Mouse (Mus musculus): Measurements from ENCODE around the gene Gm44790. TPM values are rescaled to one million over a fixed set of nuclear protein-coding genes. Genes with fewer than 3 reads are reported as not detected.

Gene Gm44790
- total and polyA plus RNA-seq, 3 experiments: 0.29 to 0.77 TPM; not detected in 1

DNA sequence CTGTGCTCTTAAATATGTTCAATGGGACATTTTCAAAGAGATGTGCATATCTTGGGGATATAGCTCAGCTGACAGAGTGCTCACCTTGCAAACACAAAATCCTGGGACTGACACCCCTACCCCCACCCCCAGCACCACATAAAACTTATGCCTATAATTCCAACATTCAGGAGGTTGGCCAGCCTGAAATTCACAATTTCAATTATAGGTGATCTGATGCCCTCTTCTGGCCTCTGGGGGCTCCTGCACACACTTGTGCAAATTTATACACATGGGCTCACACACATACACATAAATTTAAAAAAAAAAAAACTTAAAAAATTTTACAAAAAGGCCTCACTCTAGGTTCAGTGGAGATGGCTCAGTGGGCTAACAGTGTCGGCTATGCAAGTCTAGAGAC lies 33.3 kb upstream of the Gm44790 start:
- no peaks in the 10 kb centered on the region for H3K27me3 ChIP-seq (ENCODE audit: control insufficient read depth in 1 of 2, insufficient read depth in 2 of 2, low read length in 2 of 2)
- H3K27ac ChIP-seq (ENCODE audit: control insufficient read depth, low read depth, low read length): no peak overlapping the region
- no peaks in the 10 kb centered on the region for H3K9me3 ChIP-seq (replicated peaks; ENCODE audit: insufficient read depth, low read length)
- DNase-seq (ENCODE audit: low read depth, low spot score): no peak
- H3K4me1 ChIP-seq (ENCODE audit: control insufficient read depth in 1 of 2, insufficient read depth in 2 of 2, low read length in 2 of 2): peaks cover 0 to 8% of the 10 kb centered on the region in 2 experiments; a peak in 2 of 4 replicates
- TF ChIP-seq USF1 (IDR thresholded peaks at IDR 0.05; ENCODE audit: low read depth, low read length) (no peak), MAFK (IDR thresholded peaks at IDR 0.05; ENCODE audit: borderline replicate concordance, low read depth, low read length) (no peak), EP300 (IDR thresholded peaks at IDR 0.05; ENCODE audit: low read depth in 1 of 2, low read length in 2 of 2) (no peak), RCOR1 (IDR thresholded peaks at IDR 0.05; ENCODE audit: low read depth, low read length) (no peak), MYC (IDR thresholded peaks at IDR 0.05; ENCODE audit: low read depth, low read length) (no peak), MEF2A (IDR thresholded peaks at IDR 0.05; ENCODE audit: extremely low read depth, insufficient replicate concordance, low read depth, low read length, poor library complexity, severe bottlenecking) (no peak), ZC3H11A (IDR thresholded peaks at IDR 0.05; ENCODE audit: low read depth, low read length) (0 out of 2 replicates have a peak, but pooled peaks have one; percentile 23), E2F4 (IDR thresholded peaks at IDR 0.05; ENCODE audit: borderline replicate concordance, low read depth, low read length) (no peak), USF2 (IDR thresholded peaks at IDR 0.05; ENCODE audit: borderline replicate concordance in 1 of 2, insufficient read depth in 1 of 2, low read depth in 1 of 2, low read length in 2 of 2) (no peak), SMC3 (IDR thresholded peaks at IDR 0.05; ENCODE audit: low read depth, low read length) (peak; percentile 34), ZNF384 (IDR thresholded peaks at IDR 0.05; ENCODE audit: low read depth, low read length) (peak; percentile 23; the same call in 1 of the 2 replicates), MXI1 (IDR thresholded peaks at IDR 0.05; ENCODE audit: low read depth, low read length) (no peak), ZKSCAN1 (IDR thresholded peaks at IDR 0.05; ENCODE audit: low read depth, low read length) (no peak), CTCF (IDR thresholded peaks at IDR 0.05 in 2 of 3, conservative IDR thresholded peaks at IDR 0.05 in 1 of 3; ENCODE audit: control insufficient read depth in 1 of 3, insufficient read depth in 1 of 3, low read depth in 2 of 3, low read length in 3 of 3, poor library complexity in 1 of 3, severe bottlenecking in 1 of 3) (peak; percentile 23 to 48 (median 47); a peak in 5 of 6 replicates), NRF1 (IDR thresholded peaks at IDR 0.05; ENCODE audit: insufficient read depth, low read depth, low read length, poor library complexity, severe bottlenecking) (no peak), MAZ (IDR thresholded peaks at IDR 0.05; ENCODE audit: low read depth, low read length) (no peak), ZMIZ1 (IDR thresholded peaks at IDR 0.05; ENCODE audit: low read depth, low read length) (no peak), TAL1 (IDR thresholded peaks at IDR 0.05; ENCODE audit: low read length) (no peak), NELFE (IDR thresholded peaks at IDR 0.05; ENCODE audit: low read depth, low read length) (no peak), HCFC1 (IDR thresholded peaks at IDR 0.05; ENCODE audit: low read depth, low read length) (no peak), JUND (IDR thresholded peaks at IDR 0.05; ENCODE audit: low read depth, low read length) (no peak), POLR2AphosphoS2 (IDR thresholded peaks at IDR 0.05; ENCODE audit: low read length) (no peak), GABPA (IDR thresholded peaks at IDR 0.05; ENCODE audit: low read depth, low read length) (no peak), POLR2A (IDR thresholded peaks at IDR 0.05; ENCODE audit: control insufficient read depth in 1 of 2, insufficient read depth in 1 of 2, low read depth in 1 of 2, low read length in 2 of 2, poor library complexity in 1 of 2) (no peak), KAT2A (conservative IDR thresholded peaks at IDR 0.05; ENCODE audit: low read depth, low read length) (no peak), ELF1 (IDR thresholded peaks at IDR 0.05; ENCODE audit: low read depth, low read length) (no peak), RAD21 (IDR thresholded peaks at IDR 0.05; ENCODE audit: low read depth, low read length) (peak; percentile 40), TBP (IDR thresholded peaks at IDR 0.05; ENCODE audit: low read depth, low read length) (no peak)
- peaks cover 5 to 6% of the 10 kb centered on the region in 2 experiments for H3K36me3 ChIP-seq (ENCODE audit: control insufficient read depth in 1 of 2, insufficient read depth in 2 of 2, low read length in 2 of 2)
- H3K9ac ChIP-seq (ENCODE audit: control insufficient read depth, low read depth, low read length, poor library complexity, severe bottlenecking): no peak overlapping the region
- H3K79me2 ChIP-seq (ENCODE audit: control insufficient read depth, insufficient read depth, low read length, poor library complexity): peaks cover 9% of the 10 kb centered on the region
- H3K4me3 ChIP-seq (ENCODE audit: control insufficient read depth in 1 of 2, insufficient read depth in 1 of 2, low read depth in 2 of 2, low read length in 2 of 2): no peak overlapping the region
